Mouse (Mus musculus): ENCODE measurements around the gene Grhpr.

- no peak for TF ChIP-seq ZNF384 (IDR thresholded peaks at IDR 0.05; ENCODE audit: low read depth, low read length)
- TF ChIP-seq CHD2 (IDR thresholded peaks at IDR 0.05; ENCODE audit: low read depth, low read length): no peak
- no peak for TF ChIP-seq HCFC1 (IDR thresholded peaks at IDR 0.05; ENCODE audit: borderline replicate concordance, insufficient read depth, low read length)
- TF ChIP-seq ZC3H11A (IDR thresholded peaks at IDR 0.05; ENCODE audit: borderline replicate concordance, low read depth, low read length): no peak
- no peak for TF ChIP-seq MAFK (IDR thresholded peaks at IDR 0.05; ENCODE audit: insufficient read depth, low read depth, low read length)
Observed at GRCm38 (mm10) chr4:44944426-44945075, 36.6 kb upstream of the Grhpr start.

Data from ES-E14 (cell line).